Mouse (Mus musculus): ENCODE results near the gene Trat1.
A peak's percentile ranks its signal among the peaks of the same experiment; 100 is the strongest.

The Trat1 gene

DNA sequence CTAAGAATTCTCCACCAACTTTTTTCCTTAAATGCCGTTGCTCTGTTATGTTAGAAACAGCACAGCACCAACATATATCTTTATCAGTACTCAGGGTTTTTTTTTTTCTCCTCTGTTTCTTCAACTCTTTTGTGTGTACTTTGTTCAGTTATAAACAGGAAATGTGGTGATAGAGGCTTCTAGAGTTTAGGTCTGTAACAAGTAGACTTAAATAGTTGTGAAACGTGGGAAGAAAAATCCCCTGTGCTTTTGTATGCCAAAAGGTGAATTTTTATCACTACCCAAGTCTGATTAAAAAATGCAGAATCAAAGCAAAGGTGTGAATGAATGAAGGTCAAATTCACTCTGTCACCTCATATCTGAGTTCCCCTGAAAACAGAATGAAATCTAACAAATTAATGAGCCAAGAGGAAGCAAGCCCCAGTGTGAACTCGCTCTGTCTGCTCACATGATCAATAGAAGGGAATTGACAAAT lies at the start of gene Trat1:
TSS of gene Trat1 (minus strand) at position 51 of the 475 bp plus-strand sequence.
- no peak for DNase-seq (ENCODE audit: low read depth)

DNA sequence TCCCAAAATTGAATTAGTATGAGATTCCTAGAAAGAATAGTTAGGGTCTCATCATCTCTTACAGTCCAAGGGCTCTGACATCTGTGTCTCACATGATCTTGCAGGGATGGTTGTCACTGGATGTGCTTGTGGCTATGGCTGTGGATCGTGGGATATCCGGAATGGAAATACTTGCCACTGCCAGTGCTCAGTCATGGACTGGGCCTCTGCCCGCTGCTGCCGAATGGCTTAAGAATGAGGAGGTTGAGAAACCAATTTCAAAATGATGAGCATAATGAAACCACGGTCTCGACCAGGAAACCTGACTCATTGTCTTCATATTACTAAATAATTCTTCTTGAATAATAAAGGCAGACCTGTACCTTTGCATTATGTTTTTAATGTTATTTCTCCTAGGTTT lies 46.7 kb upstream of the Trat1 start:
- DNase-seq (ENCODE audit: low read depth) = no peak

GRCm38 (mm10) chr16:48816695-48817094 lies 44.9 kb upstream of the Trat1 start, which contains the start of gene Retnlb:
TSS of gene Retnlb (plus strand) at chr16:48816856.
- DNase-seq (ENCODE audit: low read depth) = no peak

- no peak for DNase-seq (ENCODE audit: low read depth)
Measured at GRCm38 (mm10) chr16:48811881-48812436, 40.1 kb upstream of the Trat1 start.

- no peak for DNase-seq (ENCODE audit: low read depth)
Measured at GRCm38 (mm10) chr16:48809374-48809773, 37.6 kb upstream of the Trat1 start.

GRCm38 (mm10) chr16:48806521-48806920 lies 34.7 kb upstream of the Trat1 start:
- no peak for DNase-seq (ENCODE audit: low read depth)

DNA sequence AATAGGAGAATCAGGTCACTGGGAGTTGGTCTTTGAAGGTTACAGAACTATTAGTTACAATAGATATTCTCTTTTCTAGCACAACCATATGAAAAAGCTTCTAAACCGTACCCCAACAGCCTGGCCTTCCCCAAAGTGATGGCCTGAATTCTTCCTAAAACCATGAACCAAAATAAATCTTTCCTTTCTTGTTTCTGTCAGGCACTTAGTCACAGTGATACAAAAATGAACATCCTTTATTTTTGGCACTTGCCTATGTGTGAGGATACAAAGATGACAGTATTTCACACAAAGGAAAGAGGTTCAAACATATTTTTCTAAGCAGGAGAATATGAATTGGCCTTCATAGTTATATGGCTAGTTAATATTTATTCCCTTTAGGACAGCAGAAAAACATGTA lies 33.6 kb upstream of the Trat1 start:
- DNase-seq (ENCODE audit: low read depth) = no peak

DNA sequence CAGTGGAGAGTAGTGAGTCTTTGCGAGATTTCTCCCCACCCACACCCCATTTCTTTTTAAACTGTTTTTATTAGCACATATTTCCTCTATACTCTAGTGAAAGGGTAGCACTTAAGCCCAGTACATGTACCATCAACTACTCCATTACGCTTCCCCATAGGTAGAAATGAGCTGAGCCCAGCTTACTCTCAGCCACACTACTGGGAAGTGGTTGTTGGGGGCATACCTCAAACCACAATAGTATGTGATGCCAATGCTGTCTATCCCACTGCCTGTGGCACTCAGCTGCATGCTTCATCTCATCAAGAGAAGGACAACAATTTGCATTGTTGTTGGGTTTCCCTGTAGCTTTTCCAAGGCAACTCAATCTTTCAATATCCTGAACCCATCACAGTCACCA lies 29.1 kb upstream of the Trat1 start:
- no peak for DNase-seq (ENCODE audit: low read depth)

DNA sequence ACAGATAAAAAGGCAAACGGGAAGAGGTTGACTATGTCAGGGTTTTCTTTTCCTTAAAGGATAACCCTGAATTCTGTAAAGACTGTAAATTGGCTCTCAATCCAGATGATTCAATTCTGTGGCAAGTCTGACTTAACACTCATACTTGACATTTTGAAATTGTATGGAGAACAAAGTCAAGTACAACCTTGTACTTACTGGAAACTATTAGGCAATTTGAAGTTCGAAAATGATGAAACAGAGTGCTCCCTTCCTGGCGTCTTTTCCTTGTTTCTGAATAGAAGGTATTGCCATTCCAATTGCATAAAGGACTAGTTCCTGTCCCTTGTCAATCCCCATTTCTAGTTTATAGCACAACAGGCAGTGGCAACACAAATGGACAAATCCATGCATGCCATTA lies 27.6 kb upstream of the Trat1 start:
- no peak for DNase-seq (ENCODE audit: low read depth)

GRCm38 (mm10) chr16:48798285-48798684 lies 26.5 kb upstream of the Trat1 start:
- DNase-seq (ENCODE audit: low read depth) = no peak

DNA sequence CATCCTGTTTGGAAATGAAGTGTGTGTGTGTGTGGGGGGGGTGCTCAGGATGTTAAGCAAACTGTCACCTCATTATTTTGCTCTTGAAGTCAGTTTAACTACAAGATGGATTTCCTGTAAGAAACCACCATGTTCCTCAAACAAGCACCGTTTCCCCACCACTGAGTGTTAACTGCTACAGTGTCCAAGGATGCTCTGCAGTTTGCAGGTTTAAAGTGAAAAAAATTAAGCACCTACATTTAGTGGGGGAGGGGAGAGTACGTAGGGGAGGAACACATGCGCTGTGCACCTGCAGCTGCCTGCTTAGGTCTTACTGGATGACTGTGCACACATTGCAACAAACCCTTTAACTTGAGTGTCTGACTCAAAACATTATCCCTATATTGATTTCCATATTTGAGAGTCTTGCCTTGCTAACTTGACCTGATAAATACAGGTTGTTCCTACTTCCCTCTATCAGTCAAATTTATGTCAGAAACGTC lies 16.9 kb upstream of the Trat1 start:
- peak; percentile 17 for DNase-seq (ENCODE audit: low read depth)

GRCm38 (mm10) chr16:48786258-48786657 lies 14.4 kb upstream of the Trat1 start:
- DNase-seq (ENCODE audit: low read depth) = peak; percentile 18

- DNase-seq (ENCODE audit: low read depth) = no peak
Measured at GRCm38 (mm10) chr16:48777254-48777653, 5.4 kb upstream of the Trat1 start.

DNA sequence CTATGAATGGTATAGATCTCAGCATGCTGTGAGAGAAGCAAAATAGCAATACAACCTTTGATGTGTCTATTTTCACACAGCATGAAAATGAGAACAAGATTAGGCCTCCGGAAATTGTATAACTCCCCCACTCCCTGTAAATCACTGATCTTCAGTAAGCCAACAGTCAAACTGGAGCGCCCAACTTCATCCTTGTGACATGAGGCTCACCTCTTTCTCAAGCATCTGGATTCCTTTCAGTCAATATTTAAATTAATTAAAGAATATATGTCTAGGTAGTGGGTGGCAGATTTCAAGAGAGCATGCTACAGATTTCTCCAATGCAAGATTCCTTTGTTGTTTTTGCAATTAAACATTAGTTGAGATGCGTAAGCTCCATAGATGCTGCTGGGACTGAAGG lies 2.6 kb downstream of the Trat1 start:
- DNase-seq (ENCODE audit: low read depth) = no peak

DNA sequence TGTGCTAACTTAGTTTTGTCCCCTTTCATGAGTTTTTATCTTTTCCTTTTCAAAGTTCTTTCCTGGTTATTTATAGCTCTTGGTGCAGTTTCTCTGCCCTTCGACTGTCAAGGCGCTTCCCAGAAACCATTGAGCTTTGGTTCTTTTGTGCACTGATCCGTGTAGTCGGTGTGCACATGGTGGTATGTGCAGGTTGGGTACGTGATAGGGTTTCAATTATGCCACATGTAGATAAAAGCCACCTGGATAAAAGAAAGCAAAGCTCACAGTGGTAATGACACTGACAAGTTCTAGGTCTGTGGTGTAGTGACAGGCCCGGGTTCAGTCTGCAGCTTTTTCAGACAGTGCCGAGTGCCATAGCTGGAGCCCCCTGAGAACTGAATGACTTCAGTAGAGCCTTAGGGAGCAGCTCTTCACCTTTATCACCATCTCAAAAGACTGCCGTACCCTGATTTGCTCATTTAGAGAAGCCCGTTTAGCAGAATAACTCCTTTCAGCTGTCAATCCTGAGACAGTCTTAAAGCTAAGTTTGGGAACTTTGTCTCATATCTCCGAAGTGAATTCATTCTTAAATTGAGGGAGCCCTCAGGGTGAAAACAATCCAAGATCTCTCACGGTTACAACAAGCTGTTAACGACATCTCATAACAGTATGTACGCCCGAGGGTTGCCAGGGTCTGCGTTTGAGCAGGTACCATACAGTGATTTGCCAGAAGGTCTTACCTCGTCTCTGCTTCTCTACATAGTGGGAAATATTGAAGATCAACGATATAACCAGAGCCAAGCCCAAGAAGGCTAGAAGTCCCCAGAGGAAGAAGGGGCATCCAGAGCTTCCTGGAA lies 11.0 kb downstream of the Trat1 start:
- no peak for DNase-seq (ENCODE audit: low read depth)

GRCm38 (mm10) chr16:48750145-48750827 lies 21.5 kb downstream of the Trat1 start:
- DNase-seq (ENCODE audit: low read depth) = no peak

DNA sequence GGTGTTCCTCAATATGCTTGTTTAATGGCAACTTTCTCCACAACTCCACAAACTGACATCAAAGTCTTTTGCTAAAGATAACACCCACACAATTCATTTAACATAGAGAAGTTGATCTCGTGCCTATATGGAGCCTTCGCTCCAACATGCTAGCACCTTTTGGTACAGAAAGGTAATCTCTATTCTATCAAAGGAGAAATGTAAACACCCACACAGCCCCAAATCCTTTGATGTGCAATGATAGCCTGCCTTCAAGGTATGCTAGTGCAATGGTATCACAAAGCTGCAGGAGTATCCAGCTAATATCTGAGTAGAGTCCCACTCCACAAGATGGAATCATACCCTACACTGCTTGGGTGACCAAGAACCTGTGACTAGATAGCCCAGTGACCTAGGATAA lies 26.4 kb downstream of the Trat1 start:
- no peak for DNase-seq (ENCODE audit: low read depth)

DNA sequence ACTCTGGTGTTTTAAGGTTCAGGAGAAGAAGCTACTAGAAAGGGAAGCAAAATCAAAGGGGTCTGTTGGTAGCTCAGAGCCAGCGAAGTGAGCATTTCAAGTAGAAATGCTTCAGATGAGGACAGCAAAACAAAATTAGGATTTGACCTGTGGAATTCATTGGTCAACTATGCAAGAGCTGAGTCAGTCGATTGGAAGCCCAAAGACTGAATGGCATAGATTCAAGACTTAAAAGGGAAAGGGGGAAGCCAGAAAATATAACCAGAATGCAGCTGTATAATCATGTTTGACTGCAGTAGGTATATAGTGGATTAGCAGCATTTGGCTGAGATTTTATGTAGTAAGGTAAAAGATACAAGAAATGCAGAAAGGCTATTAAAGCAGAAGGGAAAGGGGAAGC lies 26.8 kb downstream of the Trat1 start:
- DNase-seq (ENCODE audit: low read depth) = no peak

DNA sequence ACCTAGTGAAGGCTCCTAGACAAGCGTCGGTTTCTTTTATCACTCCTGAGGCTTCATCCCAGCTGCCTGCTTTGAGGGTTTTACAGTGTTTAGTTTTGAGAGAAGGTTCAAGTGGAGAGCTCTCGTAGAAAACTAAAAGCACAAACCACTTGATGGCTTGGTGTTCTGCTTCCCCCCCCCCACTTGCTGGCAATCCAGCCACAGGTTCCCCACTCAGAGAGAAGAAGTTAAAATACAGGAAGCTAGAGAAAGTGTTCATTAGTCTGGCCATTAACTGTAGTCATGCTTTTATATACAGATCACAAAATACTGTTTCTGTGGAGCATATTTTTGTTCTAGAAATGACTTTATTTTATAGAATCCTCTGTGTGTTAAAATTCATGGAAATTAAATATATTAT lies 30.3 kb downstream of the Trat1 start:
- DNase-seq (ENCODE audit: low read depth) = no peak

GRCm38 (mm10) chr16:48739974-48740373 lies 31.8 kb downstream of the Trat1 start:
- no peak for DNase-seq (ENCODE audit: low read depth)

- DNase-seq (ENCODE audit: low read depth) = no peak
Measured at GRCm38 (mm10) chr16:48738429-48738828, 33.4 kb downstream of the Trat1 start.

DNA sequence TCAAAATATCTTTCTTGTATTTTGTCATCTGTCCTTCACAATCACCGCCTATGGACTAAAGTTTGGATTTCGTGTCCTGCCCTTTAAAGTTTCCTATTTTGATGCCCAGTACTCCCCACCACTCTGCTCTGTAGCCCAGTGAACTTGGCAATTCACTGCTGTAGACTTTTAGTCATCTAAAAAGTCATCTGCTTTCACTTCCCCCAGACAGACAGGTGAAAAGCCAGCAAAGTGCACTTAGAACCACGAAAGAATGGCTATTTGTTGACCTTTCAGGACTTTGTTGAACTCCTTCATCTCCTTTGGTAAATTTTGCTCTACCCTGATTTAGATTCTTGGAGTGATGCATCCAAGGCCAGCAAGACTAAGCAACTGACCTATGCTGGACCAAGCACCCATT lies 34.9 kb downstream of the Trat1 start:
- no peak for DNase-seq (ENCODE audit: low read depth)

DNA sequence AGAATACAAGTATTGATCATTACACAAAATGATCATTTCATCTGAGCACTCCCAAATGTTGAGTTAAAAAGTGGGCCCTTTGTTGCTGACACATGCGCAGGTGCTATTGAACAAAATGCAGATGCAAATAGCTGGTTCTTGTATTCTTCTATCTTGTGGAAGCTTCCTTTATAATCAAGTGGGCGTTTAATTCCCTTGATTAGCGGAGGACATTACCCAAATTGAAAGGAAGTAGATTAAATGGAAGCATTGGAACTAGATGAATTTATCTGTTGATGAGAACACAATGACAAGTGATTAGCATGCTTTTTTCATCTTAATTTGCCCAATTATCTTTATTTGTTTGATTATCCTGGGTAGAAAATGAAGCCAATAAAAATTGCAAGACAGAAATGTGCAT lies 51.6 kb downstream of the Trat1 start:
- no peak for DNase-seq (ENCODE audit: low read depth)

Data from c-Kit-positive CD71-negative TER-119-negative erythroid progenitor cells, embryonic 14.5 days (primary cell).